Mouse (Mus musculus) midbrain, embryonic 15.5 days (tissue): ENCODE measurements around the gene 2900011O08Rik. TPM values are rescaled to one million over a fixed set of nuclear protein-coding genes. Genes with fewer than 3 reads are reported as not detected.

Experiments
- ATAC-seq: fragments of 200-750 bp; cut with Nextera tagmentation; replicated peaks from 2 replicates; pipeline ENCODE4 v1.8.0; 2017; ENCODE audit warnings: moderate TSS enrichment
- H3K27ac ChIP-seq: fragments of 300-500 bp; sonication (generic); 2 replicates; pipeline ENCODE4 v1.5.1; 2015; ENCODE audit warnings: mild to moderate bottlenecking, inconsistent platforms
- H3K27me3 ChIP-seq: fragments of 300-500 bp; sonication (generic); replicated peaks from 2 replicates; pipeline ENCODE4 v1.6.1; 2015; ENCODE audit warnings: inconsistent platforms
- H3K36me3 ChIP-seq: fragments of 300-500 bp; sonication (generic); replicated peaks from 2 replicates; pipeline ENCODE4 v1.6.1; 2015; ENCODE audit warnings: inconsistent platforms
- H3K4me1 ChIP-seq: fragments of 300-500 bp; sonication (generic); 2 replicates; pipeline ENCODE4 v1.6.1; 2015; ENCODE audit warnings: inconsistent platforms
- H3K4me2 ChIP-seq: fragments of 300-500 bp; sonication (generic); 2 replicates; pipeline ENCODE4 v1.6.1; 2015; ENCODE audit warnings: inconsistent platforms, mild to moderate bottlenecking, moderate library complexity
- H3K4me3 ChIP-seq: fragments of 300-500 bp; sonication (generic); 2 replicates; pipeline ENCODE4 v1.5.1; 2015; ENCODE audit warnings: mild to moderate bottlenecking, inconsistent platforms
- H3K9ac ChIP-seq: fragments of 300-500 bp; sonication (generic); 2 replicates; pipeline ENCODE4 v1.6.1; 2015; ENCODE audit warnings: mild to moderate bottlenecking, inconsistent platforms
- H3K9me3 ChIP-seq: fragments of 300-500 bp; sonication (generic); 2 replicates; pipeline ENCODE4 v1.6.1; 2016; ENCODE audit warnings: inconsistent platforms
- WGBS: fragments of 180-500 bp; shearing (Covaris S2); methylation state at CpG from one replicate; pipeline ENCODE4 v1.1.7; 2015; ENCODE audit warnings: mixed read lengths; 5-methylcytosine and 5-hydroxymethylcytosine counted together
- polyA plus RNA-seq: library from polyadenylated mRNA; unstranded; fragments of >200 nt; fragmentation: Nextera tagmentation; extraction: Ambion mirVana; gene quantifications from 2 replicates; pipeline ENCODE4 v1.2.1, GENCODE M21; 2015

The 2900011O08Rik gene
- polyA plus RNA-seq, 1 experiment from 2014 or later, result 194 TPM

GRCm38 (mm10) chr16:14089296-14089695 is 102.9 kb downstream of the 2900011O08Rik start:
- H3K27ac ChIP-seq, result no peak overlapping the region
- peaks cover 8% of the 10 kb centered on the region; the same call in 1 of the 2 replicates for H3K36me3 ChIP-seq
- H3K9me3 ChIP-seq, result no peaks in the 10 kb centered on the region
- 94% methylated on average over 3 of the region's 3 CpGs for WGBS
- ATAC-seq, result no peak
- no peak overlapping the region for H3K4me2 ChIP-seq
- H3K9ac ChIP-seq, result no peak overlapping the region
- H3K4me3 ChIP-seq, result no peak overlapping the region
- no peaks in the 10 kb centered on the region for H3K4me1 ChIP-seq
- no peaks in the 10 kb centered on the region for H3K27me3 ChIP-seq

GRCm38 (mm10) chr16:14091771-14092170 is 105.4 kb downstream of the 2900011O08Rik start:
- H3K9ac ChIP-seq, result no peak overlapping the region
- WGBS, result 85% methylated on average over 2 of the region's 2 CpGs
- H3K9me3 ChIP-seq, result no peaks in the 10 kb centered on the region
- no peaks in the 10 kb centered on the region for H3K27me3 ChIP-seq
- no peak overlapping the region for H3K27ac ChIP-seq
- no peak overlapping the region for H3K4me3 ChIP-seq
- no peak for ATAC-seq
- no peak overlapping the region for H3K4me2 ChIP-seq
- no peaks in the 10 kb centered on the region for H3K4me1 ChIP-seq
- H3K36me3 ChIP-seq, result peaks cover 18% of the 10 kb centered on the region

- no peaks in the 10 kb centered on the region for H3K9me3 ChIP-seq
- H3K27me3 ChIP-seq, result no peaks in the 10 kb centered on the region
- H3K36me3 ChIP-seq, result peaks cover 7% of the 10 kb centered on the region; the same call in 1 of the 2 replicates
- no peak for ATAC-seq
- no peak overlapping the region for H3K27ac ChIP-seq
- 88% methylated on average over 6 of the region's 6 CpGs for WGBS
- H3K4me1 ChIP-seq, result no peaks in the 10 kb centered on the region
- H3K4me3 ChIP-seq, result no peak overlapping the region
- no peak overlapping the region for H3K9ac ChIP-seq
- no peak overlapping the region for H3K4me2 ChIP-seq
Observed at GRCm38 (mm10) chr16:14105891-14106290, 119.5 kb downstream of the 2900011O08Rik start.

GRCm38 (mm10) chr16:14109651-14110230 is 123.3 kb downstream of the 2900011O08Rik start:
- H3K4me2 ChIP-seq, result no peak overlapping the region
- WGBS, result 90% methylated on average over 3 of the region's 3 CpGs
- no peak overlapping the region for H3K9ac ChIP-seq
- no peak for ATAC-seq
- peaks cover 28% of the 10 kb centered on the region for H3K36me3 ChIP-seq
- no peaks in the 10 kb centered on the region for H3K9me3 ChIP-seq
- no peak overlapping the region for H3K27ac ChIP-seq
- no peaks in the 10 kb centered on the region for H3K27me3 ChIP-seq
- H3K4me3 ChIP-seq, result no peak overlapping the region
- no peaks in the 10 kb centered on the region for H3K4me1 ChIP-seq

- no peak overlapping the region for H3K27ac ChIP-seq
- no peak overlapping the region for H3K4me3 ChIP-seq
- no peaks in the 10 kb centered on the region for H3K9me3 ChIP-seq
- no peak for ATAC-seq
- no peaks in the 10 kb centered on the region for H3K27me3 ChIP-seq
- H3K4me1 ChIP-seq, result no peaks in the 10 kb centered on the region
- no peak overlapping the region for H3K9ac ChIP-seq
- no peak overlapping the region for H3K4me2 ChIP-seq
- 78% methylated on average over 2 of the region's 2 CpGs for WGBS
- peaks cover 28% of the 10 kb centered on the region for H3K36me3 ChIP-seq
Observed at GRCm38 (mm10) chr16:14110922-14111321, 124.5 kb downstream of the 2900011O08Rik start.

- WGBS, result 71% methylated on average over 2 of the region's 2 CpGs
- H3K4me1 ChIP-seq, result no peaks in the 10 kb centered on the region
- ATAC-seq, result no peak
Observed at GRCm38 (mm10) chr16:14112133-14112532, 125.7 kb downstream of the 2900011O08Rik start.

GRCm38 (mm10) chr16:14112742-14113141 is 126.3 kb downstream of the 2900011O08Rik start:
- ATAC-seq, result no peak
- Histone ChIP-seq H3K4me2 (no peak overlapping the region), H3K9me3 (no peaks in the 10 kb centered on the region), H3K27me3 (no peaks in the 10 kb centered on the region), H3K9ac (no peak overlapping the region), H3K27ac (no peak overlapping the region), H3K4me3 (no peak overlapping the region), H3K4me1 (no peaks in the 10 kb centered on the region), H3K36me3 (peaks cover 32% of the 10 kb centered on the region)
- 93% methylated on average over 3 of the region's 3 CpGs for WGBS

More at GRCm38 (mm10) chr16:14112133-14112532, 125.7 kb downstream of the 2900011O08Rik start:
- no peak overlapping the region for H3K4me3 ChIP-seq
- H3K4me2 ChIP-seq, result no peak overlapping the region
- peaks cover 32% of the 10 kb centered on the region for H3K36me3 ChIP-seq
- no peak overlapping the region for H3K27ac ChIP-seq
- no peaks in the 10 kb centered on the region for H3K9me3 ChIP-seq
- H3K27me3 ChIP-seq, result no peaks in the 10 kb centered on the region
- H3K9ac ChIP-seq, result no peak overlapping the region

GRCm38 (mm10) chr16:14117299-14117698 is 130.9 kb downstream of the 2900011O08Rik start:
- ATAC-seq, result no peak
- WGBS, result 92% methylated on average over 2 of the region's 2 CpGs
- Histone ChIP-seq H3K4me3 (no peak overlapping the region), H3K9me3 (no peaks in the 10 kb centered on the region), H3K9ac (no peak overlapping the region), H3K36me3 (peaks cover 37% of the 10 kb centered on the region), H3K27me3 (no peaks in the 10 kb centered on the region), H3K4me2 (no peak overlapping the region), H3K27ac (no peak overlapping the region), H3K4me1 (no peaks in the 10 kb centered on the region)

GRCm38 (mm10) chr16:14120941-14121340 is 134.5 kb downstream of the 2900011O08Rik start:
- H3K27ac ChIP-seq, result no peak overlapping the region
- WGBS, result 89% methylated on average over 5 of the region's 5 CpGs
- ATAC-seq, result no peak

GRCm38 (mm10) chr16:14121563-14121962 is 135.2 kb downstream of the 2900011O08Rik start:
- WGBS, result 96% methylated on average over 7 of the region's 7 CpGs
- H3K4me1 ChIP-seq, result no peaks in the 10 kb centered on the region
- no peak overlapping the region for H3K27ac ChIP-seq
- no peak overlapping the region for H3K9ac ChIP-seq
- H3K9me3 ChIP-seq, result no peaks in the 10 kb centered on the region
- no peaks in the 10 kb centered on the region for H3K27me3 ChIP-seq
- ATAC-seq, result no peak
- peaks cover 61% of the 10 kb centered on the region for H3K36me3 ChIP-seq
- H3K4me2 ChIP-seq, result no peak overlapping the region
- H3K4me3 ChIP-seq, result no peak overlapping the region

More at GRCm38 (mm10) chr16:14120941-14121340, 134.5 kb downstream of the 2900011O08Rik start:
- H3K9ac ChIP-seq, result no peak overlapping the region
- no peaks in the 10 kb centered on the region for H3K27me3 ChIP-seq
- H3K4me2 ChIP-seq, result no peak overlapping the region
- H3K9me3 ChIP-seq, result no peaks in the 10 kb centered on the region
- H3K4me3 ChIP-seq, result no peak overlapping the region
- peaks cover 59% of the 10 kb centered on the region for H3K36me3 ChIP-seq
- no peaks in the 10 kb centered on the region for H3K4me1 ChIP-seq

GRCm38 (mm10) chr16:14122586-14122985 is 136.2 kb downstream of the 2900011O08Rik start:
- no peaks in the 10 kb centered on the region for H3K27me3 ChIP-seq
- no peak for ATAC-seq
- H3K4me1 ChIP-seq, result no peaks in the 10 kb centered on the region
- peaks cover 58% of the 10 kb centered on the region for H3K36me3 ChIP-seq
- no peak overlapping the region for H3K27ac ChIP-seq
- no peaks in the 10 kb centered on the region for H3K9me3 ChIP-seq
- H3K9ac ChIP-seq, result no peak overlapping the region
- no peak overlapping the region for H3K4me2 ChIP-seq
- no peak overlapping the region for H3K4me3 ChIP-seq

- Histone ChIP-seq H3K36me3 (peaks cover 58% of the 10 kb centered on the region), H3K27me3 (no peaks in the 10 kb centered on the region), H3K4me1 (no peaks in the 10 kb centered on the region), H3K9me3 (no peaks in the 10 kb centered on the region), H3K4me2 (no peak overlapping the region), H3K27ac (no peak overlapping the region), H3K4me3 (no peak overlapping the region), H3K9ac (no peak overlapping the region)
- WGBS, result 90% methylated on average over 2 of the region's 2 CpGs
- no peak for ATAC-seq
Observed at GRCm38 (mm10) chr16:14123901-14124300, 137.5 kb downstream of the 2900011O08Rik start.

GRCm38 (mm10) chr16:14124709-14125108 is 138.3 kb downstream of the 2900011O08Rik start:
- Histone ChIP-seq H3K9ac (no peak overlapping the region), H3K4me1 (no peaks in the 10 kb centered on the region), H3K36me3 (peaks cover 61% of the 10 kb centered on the region), H3K27me3 (no peaks in the 10 kb centered on the region), H3K4me3 (no peak overlapping the region), H3K4me2 (no peak overlapping the region), H3K9me3 (no peaks in the 10 kb centered on the region), H3K27ac (no peak overlapping the region)
- no peak for ATAC-seq
- 92% methylated on average over 7 of the region's 7 CpGs for WGBS
